Mouse (Mus musculus): ENCODE data around the gene Gm5431. TPM values are rescaled to one million over a fixed set of nuclear protein-coding genes. Genes with fewer than 3 reads are reported as not detected.
"Not testable (repeated sequence)": the region's sequence is repeated elsewhere in the genome, so short reads cannot be mapped to it uniquely, and the experiment has no call there.

Gm5431 gene
- total RNA-seq, 2 experiments from 2014 or later: 0.85 to 1.3 TPM

- intact Hi-C loops (cut with DNase I): loop anchor here (1.0 to 5.0 kb wide), 4 partner anchors 231 to 400 kb away; partner anchors contain the start of genes Btnl9 and Zfp62
- no peak for DNase-seq
These were observed 29.2 kb downstream of the Gm5431 start for GRCm38 (mm10) chr11:48872695-48873300.

GRCm38 (mm10) chr11:48871817-48872541, 30.0 kb downstream of the Gm5431 start:
- intact Hi-C loops (cut with DNase I): loop anchor here (5.0 kb wide), 3 partner anchors 315 to 400 kb away; partner anchors contain the start of genes Btnl9 and Zfp62

GRCm38 (mm10) chr11:48871201-48871772, 30.7 kb downstream of the Gm5431 start, which contains the start of gene Irgm1:
Irgm1 (minus strand) TSS chr11:48871683.
- peak; percentile 64 to 72 for DNase-seq
- intact Hi-C loops (cut with DNase I): loop anchor here (5.0 kb wide), 3 partner anchors 316 to 401 kb away; partner anchors contain the start of genes Btnl9 and Zfp62

More at GRCm38 (mm10) chr11:48871817-48872541, 30.0 kb downstream of the Gm5431 start:
- DNase-seq: peak; percentile 37 to 59

GRCm38 (mm10) chr11:48870781-48871180, 31.2 kb downstream of the Gm5431 start:
- intact Hi-C loops (cut with DNase I): loop anchor here (5.0 kb wide), 3 partner anchors 317 to 402 kb away; partner anchors contain the start of genes Btnl9 and Zfp62
- no peak for DNase-seq

- intact Hi-C loops (cut with DNase I): loop anchor here (5.0 kb wide), 3 partner anchors 318 to 403 kb away; partner anchors contain the start of genes Btnl9 and Zfp62
- DNase-seq: no peak
These were observed 32.5 kb downstream of the Gm5431 start for GRCm38 (mm10) chr11:48869380-48870110.

GRCm38 (mm10) chr11:48866481-48866880, 35.5 kb downstream of the Gm5431 start:
- intact Hi-C loops (cut with DNase I): no loop called here
- no peak for DNase-seq

- intact Hi-C loops (cut with DNase I): no loop called here
- no peak for DNase-seq
These were observed 38.2 kb downstream of the Gm5431 start for GRCm38 (mm10) chr11:48863808-48864207.

DNA sequence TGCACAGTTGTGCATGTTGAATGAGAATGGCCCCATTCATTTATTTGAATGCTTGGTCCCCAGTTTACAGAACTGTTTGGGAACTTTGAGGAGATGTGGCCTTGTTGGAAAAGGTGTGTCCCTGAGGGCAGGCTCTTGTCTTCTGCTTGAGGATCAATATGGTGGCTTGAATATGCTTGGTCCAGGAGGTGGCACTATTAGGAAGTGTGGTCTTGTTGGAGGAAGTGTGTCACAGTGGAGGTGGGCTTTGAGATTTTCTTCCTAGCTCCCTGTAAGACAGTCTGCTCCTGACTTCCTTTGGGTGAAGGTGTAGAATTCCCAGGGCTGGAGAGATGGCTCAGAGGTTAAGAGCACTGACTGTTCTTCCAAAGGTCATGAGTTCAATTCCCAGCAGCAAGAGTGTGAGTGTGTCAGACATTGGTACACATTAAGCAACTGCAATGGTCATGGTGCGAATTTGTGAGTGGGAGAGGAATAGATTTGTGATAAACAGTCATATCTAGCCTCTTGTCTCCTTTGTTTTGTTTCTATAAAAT, 39.2 kb downstream of the Gm5431 start:
- intact Hi-C loops (cut with DNase I): no loop called here

GRCm38 (mm10) chr11:48859014-48859413, 43.0 kb downstream of the Gm5431 start:
- intact Hi-C loops (cut with DNase I): loop anchor here (1.0 kb wide), 1 partner anchor 69 kb away; no protein-coding TSS in a partner anchor
- peak; percentile 42 to 76 for DNase-seq

More for the DNA sequence above, 39.2 kb downstream of the Gm5431 start:
- DNase-seq: no peak

GRCm38 (mm10) chr11:48853474-48854180, 48.4 kb downstream of the Gm5431 start:
- intact Hi-C loops (cut with DNase I): loop anchor here (1.0 kb wide), 2 partner anchors 14 to 18 kb away; no protein-coding TSS in a partner anchor
- peak; percentile 87 to 90 for DNase-seq

DNA sequence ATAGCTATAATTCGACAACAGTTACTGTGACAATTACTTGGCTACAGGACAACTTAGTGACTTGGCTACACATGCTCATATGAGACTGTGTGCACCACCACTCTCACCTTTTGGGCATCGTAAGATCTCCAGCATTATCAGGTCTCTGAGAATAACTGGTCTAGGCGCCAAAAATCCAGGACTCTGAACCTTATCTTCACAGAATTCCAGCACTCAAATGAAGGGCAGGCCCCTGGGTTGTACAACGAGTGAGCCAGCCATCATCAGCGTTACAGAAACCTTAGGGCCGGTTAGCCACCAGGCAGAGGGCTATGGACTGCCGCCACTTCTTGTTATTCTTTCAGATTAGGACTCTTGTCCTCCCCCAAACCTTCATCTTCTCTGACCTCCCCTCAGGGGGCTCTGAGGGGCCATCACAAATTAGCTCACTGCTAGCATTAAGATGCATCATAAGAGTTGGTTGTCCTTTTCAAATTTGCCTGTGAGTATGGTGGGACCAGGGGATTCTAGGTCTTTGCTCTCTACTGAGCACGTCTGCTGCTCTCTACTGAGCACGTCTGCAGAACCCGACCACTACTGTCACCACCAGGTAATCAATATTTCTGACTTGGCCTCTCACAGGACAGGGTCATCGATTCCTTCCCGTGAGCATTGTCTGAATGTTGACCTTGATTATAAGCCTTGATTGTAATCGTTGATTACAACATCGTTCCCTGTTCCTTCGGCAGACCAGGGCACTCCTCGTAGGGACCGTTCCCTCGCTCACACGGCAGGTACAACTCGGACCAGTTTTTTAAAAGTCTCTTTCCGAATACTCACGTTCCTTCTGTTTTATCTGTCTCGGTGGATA, 49.2 kb downstream of the Gm5431 start:
- intact Hi-C loops (cut with DNase I): loop anchor here (1.0 kb wide), 2 partner anchors 14 to 18 kb away; no protein-coding TSS in a partner anchor

DNA sequence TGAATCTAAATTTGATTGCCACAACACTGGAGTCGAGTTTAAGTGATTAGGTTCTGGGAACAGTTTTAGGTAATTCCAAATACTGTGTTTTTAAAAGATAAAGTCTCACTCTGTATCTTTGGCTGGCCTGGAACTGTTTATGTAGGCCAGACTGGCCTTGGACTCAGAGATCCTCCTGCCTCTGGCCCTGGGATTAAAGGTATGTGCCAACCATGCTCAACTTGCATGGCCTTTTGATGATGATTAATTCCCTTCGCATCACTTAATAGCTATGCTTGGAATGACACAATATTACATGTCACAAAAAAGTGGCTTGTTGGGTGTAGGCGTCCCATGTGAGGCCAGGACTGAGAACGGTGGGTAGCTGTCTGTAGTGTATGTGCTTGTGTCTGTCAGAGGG, 49.8 kb downstream of the Gm5431 start:
- intact Hi-C loops (cut with DNase I): no loop called here
- DNase-seq: no peak

More for the DNA sequence above, 49.2 kb downstream of the Gm5431 start:
- no peak for DNase-seq

DNA sequence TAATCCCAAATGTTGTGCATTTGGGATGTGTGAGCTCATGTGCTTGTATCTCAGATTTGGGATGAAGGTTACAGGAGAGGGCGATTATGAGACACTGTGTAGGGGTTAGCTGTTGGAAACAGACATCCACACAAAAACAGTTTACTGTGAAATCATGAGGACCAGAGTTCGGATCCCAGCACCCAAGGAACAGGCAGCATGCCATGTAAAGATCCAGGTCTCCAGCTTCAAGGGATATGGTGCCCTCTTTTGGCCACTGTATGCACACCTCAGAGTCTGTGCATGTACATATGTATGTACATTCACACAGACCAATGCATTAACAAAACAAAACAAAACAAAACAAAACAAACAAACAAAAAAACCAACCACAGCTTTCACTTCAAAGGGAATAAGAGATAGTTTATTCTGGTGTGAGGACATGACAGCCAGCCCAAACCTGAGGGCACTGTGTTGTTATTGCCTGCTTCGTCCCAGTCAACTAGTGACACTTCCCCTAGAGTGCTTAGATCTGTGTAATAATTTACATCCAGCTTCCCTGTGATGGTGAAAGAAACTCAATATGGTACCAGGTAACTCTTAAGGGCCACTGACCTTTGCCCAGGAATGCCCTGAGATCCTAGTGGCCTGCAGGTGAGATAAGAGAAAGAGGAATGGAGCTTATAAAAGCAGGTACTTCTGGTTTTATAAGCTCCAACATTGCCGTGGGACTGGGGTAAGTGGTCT, 50.6 kb downstream of the Gm5431 start:
- DNase-seq: no peak

GRCm38 (mm10) chr11:48850240-48850639, 51.8 kb downstream of the Gm5431 start:
- DNase-seq: no peak
- intact Hi-C loops (cut with DNase I): no loop called here

More for the DNA sequence above, 50.6 kb downstream of the Gm5431 start:
- intact Hi-C loops (cut with DNase I): no loop called here

GRCm38 (mm10) chr11:48846881-48847280, 55.1 kb downstream of the Gm5431 start:
- intact Hi-C loops (cut with DNase I): no loop called here
- DNase-seq: no peak

- intact Hi-C loops (cut with DNase I); DNase-seq: not testable (repeated sequence)
These were observed 55.7 kb downstream of the Gm5431 start for GRCm38 (mm10) chr11:48846362-48846761.

DNA sequence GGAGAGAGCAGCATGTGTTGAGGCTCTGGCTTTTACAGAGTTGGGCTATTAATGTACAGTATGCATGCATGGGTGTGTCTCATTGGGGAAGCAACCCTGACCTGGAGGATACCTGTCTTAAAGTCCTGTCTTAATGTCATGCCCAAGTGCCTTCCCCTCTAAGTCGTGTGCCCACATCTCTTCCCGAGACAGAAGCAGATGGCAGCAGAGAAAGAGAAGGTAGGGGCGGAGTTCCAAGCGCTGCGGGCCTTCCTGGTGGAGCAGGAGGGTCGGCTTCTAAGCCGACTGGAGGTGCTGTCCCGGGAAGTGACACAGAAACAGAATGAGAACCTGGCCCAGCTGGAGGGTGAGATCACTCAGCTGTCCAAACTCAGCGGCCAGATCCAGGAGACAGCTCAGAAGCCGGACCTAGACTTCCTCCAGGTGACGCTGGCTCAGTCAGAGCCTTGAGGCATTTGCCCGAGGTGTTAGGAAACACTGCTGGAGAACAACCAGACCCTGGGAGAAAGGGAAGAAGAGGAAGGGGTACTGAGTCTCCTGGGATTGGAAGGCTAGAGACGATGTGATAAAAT, 56.7 kb downstream of the Gm5431 start:
- DNase-seq: no peak
- intact Hi-C loops (cut with DNase I): no loop called here
